Mouse (Mus musculus) gastrocnemius, adult 8-10 months (tissue): ENCODE results near the gene Depdc7. TPM values are rescaled to one million over a fixed set of nuclear protein-coding genes. Genes with fewer than 3 reads are reported as not detected.

Experiments
- DNase-seq, 2 experiments: peaks; one replicate each; pipeline ENCODE4 v3.0.0; 2022; ENCODE audit warnings: low spot score in 2 of 2
- total RNA-seq, 4 experiments: library from RNA; stranded (reverse); gene quantifications; 2 replicates each; pipeline ENCODE4 v1.2.4; 2022

Gene Depdc7
- total RNA-seq, result 1 to 10 TPM; 1.4 to 2.9 (median 2.5) TPM

GRCm38 (mm10) chr2:104742741-104743064 lies at the start of gene Depdc7:
TSS of gene Depdc7 (minus strand) at chr2:104742878.
- peak; percentile 83 to 87 for DNase-seq

GRCm38 (mm10) chr2:104774763-104775162 lies 32.1 kb upstream of the Depdc7 start:
- DNase-seq, result no peak

- DNase-seq, result no peak
Measured at GRCm38 (mm10) chr2:104768697-104769096, 26.0 kb upstream of the Depdc7 start.

- no peak for DNase-seq
Measured at GRCm38 (mm10) chr2:104764018-104764417, 21.3 kb upstream of the Depdc7 start.

GRCm38 (mm10) chr2:104763134-104763703 lies 20.5 kb upstream of the Depdc7 start:
- no peak for DNase-seq

GRCm38 (mm10) chr2:104750611-104751010 lies 7.9 kb upstream of the Depdc7 start:
- DNase-seq, result no peak

- DNase-seq, result no peak
Measured at GRCm38 (mm10) chr2:104748652-104749183, 6.0 kb upstream of the Depdc7 start.

- DNase-seq, result no peak
Measured at GRCm38 (mm10) chr2:104746251-104746650, 3.6 kb upstream of the Depdc7 start.

- no peak for DNase-seq
Measured at GRCm38 (mm10) chr2:104743971-104744370, 1.3 kb upstream of the Depdc7 start.

GRCm38 (mm10) chr2:104743160-104743559 lies 482 bp upstream of the Depdc7 start:
- no peak for DNase-seq

- no peak for DNase-seq
Measured at GRCm38 (mm10) chr2:104741896-104742740, 560 bp downstream of the Depdc7 start.

- no peak for DNase-seq
Measured at GRCm38 (mm10) chr2:104741015-104741758, 1.5 kb downstream of the Depdc7 start.

GRCm38 (mm10) chr2:104740248-104740949 lies 2.3 kb downstream of the Depdc7 start:
- no peak for DNase-seq

- DNase-seq, result no peak
Measured at GRCm38 (mm10) chr2:104739691-104740090, 3.0 kb downstream of the Depdc7 start.

GRCm38 (mm10) chr2:104736241-104736640 lies 6.4 kb downstream of the Depdc7 start:
- DNase-seq, result no peak

- no peak for DNase-seq
Measured at GRCm38 (mm10) chr2:104732562-104733256, 10.0 kb downstream of the Depdc7 start.

- DNase-seq, result no peak
Measured at GRCm38 (mm10) chr2:104732033-104732444, 10.6 kb downstream of the Depdc7 start.

GRCm38 (mm10) chr2:104727369-104727768 lies 15.3 kb downstream of the Depdc7 start:
- no peak for DNase-seq

GRCm38 (mm10) chr2:104722021-104722420 lies 20.7 kb downstream of the Depdc7 start:
- no peak for DNase-seq

GRCm38 (mm10) chr2:104717827-104718226 lies 24.9 kb downstream of the Depdc7 start:
- no peak for DNase-seq

GRCm38 (mm10) chr2:104717231-104717735 lies 25.4 kb downstream of the Depdc7 start:
- no peak for DNase-seq
